Mouse (Mus musculus) ES-E14 (cell line): ENCODE measurements around the gene Phf6.

Source experiments
- CHD2 ChIP-seq: IDR thresholded peaks from 2 replicates; pipeline ENCODE4 v1.6.1; 2014; ENCODE audit warnings: mild to moderate bottlenecking, low read depth, low read length, inconsistent platforms
- HCFC1 ChIP-seq: IDR thresholded peaks from 2 replicates; pipeline ENCODE4 v1.6.1; 2012; ENCODE audit warnings: low read length, inconsistent platforms, borderline replicate concordance; ENCODE audit not compliant: insufficient read depth
- MAFK ChIP-seq: IDR thresholded peaks from 2 replicates; pipeline ENCODE4 v1.6.1; 2014; ENCODE audit warnings: mild to moderate bottlenecking, low read depth, low read length, inconsistent platforms; ENCODE audit not compliant: insufficient read depth
- ZC3H11A ChIP-seq: IDR thresholded peaks from 2 replicates; pipeline ENCODE4 v1.6.1; 2012; ENCODE audit warnings: low read depth, mild to moderate bottlenecking, inconsistent platforms, low read length, borderline replicate concordance
- ZNF384 ChIP-seq: IDR thresholded peaks from 2 replicates; pipeline ENCODE4 v1.6.1; 2012; ENCODE audit warnings: low read depth, low read length, inconsistent platforms

- peak; percentile 16; the same call in 1 of the 2 replicates for TF ChIP-seq ZC3H11A
- TF ChIP-seq HCFC1, result no peak
- TF ChIP-seq CHD2, result no peak
- TF ChIP-seq MAFK, result no peak
- TF ChIP-seq ZNF384, result no peak
Measured at GRCm38 (mm10) chrX:52864126-52864525, 47.9 kb upstream of the Phf6 start.
